Mouse (Mus musculus): ENCODE data around the gene BC051019.

DNA sequence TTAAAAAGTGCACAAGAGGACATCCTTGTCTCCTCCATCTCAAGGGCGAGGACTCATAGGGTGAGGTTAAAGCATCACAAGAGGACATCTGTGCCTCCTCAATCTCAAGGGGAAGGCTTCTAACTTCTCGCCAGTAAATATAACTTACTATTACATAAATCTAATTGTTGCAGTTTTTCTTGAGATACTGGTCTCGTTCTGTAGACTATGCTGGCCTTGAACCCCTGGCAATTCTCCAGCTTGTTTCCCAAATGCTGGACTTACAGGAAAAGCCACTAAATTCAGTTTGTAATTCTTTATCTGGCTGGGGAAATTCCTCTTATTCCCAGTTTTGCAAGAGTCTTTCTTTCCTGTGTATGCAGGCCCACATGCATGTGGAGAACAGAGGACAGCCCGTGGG, 11.2 kb upstream of the BC051019 start:
- no peak for TF ChIP-seq POLR2A (IDR thresholded peaks at IDR 0.05; ENCODE audit: borderline replicate concordance, extremely low read depth, low read depth, low read length)
- TF ChIP-seq CTCF (IDR thresholded peaks at IDR 0.05; ENCODE audit: insufficient read depth, low read length): no peak

Data from lung, adult 2 months (tissue).